Mouse (Mus musculus) forebrain, postnatal 0 days (tissue): ENCODE measurements around the gene Ccdc97. TPM values are rescaled to one million over a fixed set of nuclear protein-coding genes. Genes with fewer than 3 reads are reported as not detected.

Source experiments
- ATAC-seq: fragments of 200-750 bp; cut with Nextera tagmentation; 2 replicates; pipeline ENCODE4 v1.8.0; 2017; ENCODE audit warnings: mild to moderate bottlenecking, moderate library complexity
- DNase-seq: peaks from one replicate; pipeline ENCODE4 v3.0.0-alpha.2; 2015
- H3K27ac ChIP-seq: fragments of 300-500 bp; sonication (generic); 2 replicates; pipeline ENCODE4 v1.5.1; 2014; ENCODE audit warnings: low read depth, mild to moderate bottlenecking, antibody characterized with exemption, low read length, moderate library complexity, mixed read lengths
- H3K27me3 ChIP-seq: fragments of 300-500 bp; sonication (generic); 2 replicates; pipeline ENCODE4 v1.6.1; 2014; ENCODE audit warnings: mild to moderate bottlenecking, low read length, mixed read lengths; ENCODE audit not compliant: insufficient read depth
- H3K36me3 ChIP-seq: fragments of 300-500 bp; sonication (generic); 2 replicates; pipeline ENCODE4 v1.6.1; 2014; ENCODE audit warnings: mild to moderate bottlenecking, moderate library complexity; ENCODE audit not compliant: insufficient read depth
- H3K4me1 ChIP-seq: fragments of 300-500 bp; sonication (generic); 2 replicates; pipeline ENCODE4 v1.6.1; 2014; ENCODE audit warnings: antibody characterized with exemption; ENCODE audit not compliant: insufficient read depth
- H3K4me2 ChIP-seq: fragments of 300-500 bp; sonication (generic); 2 replicates; pipeline ENCODE4 v1.6.1; 2014; ENCODE audit warnings: low read depth, mild to moderate bottlenecking, moderate library complexity
- H3K4me3 ChIP-seq: fragments of 300-500 bp; sonication (generic); 2 replicates; pipeline ENCODE4 v1.5.1; 2014; ENCODE audit warnings: low read depth, low read length, mixed read lengths
- H3K9ac ChIP-seq: fragments of 300-500 bp; sonication (generic); 2 replicates; pipeline ENCODE4 v1.6.1; 2014; ENCODE audit warnings: mild to moderate bottlenecking
- H3K9me3 ChIP-seq: fragments of 300-500 bp; sonication (generic); 2 replicates; pipeline ENCODE4 v1.6.1; 2016; ENCODE audit warnings: low read length
- CTCF ChIP-seq: sonication (generic); IDR thresholded peaks from 2 replicates; pipeline ENCODE4 v1.5.1; 2016; ENCODE audit warnings: antibody characterized with exemption, control low read depth, low read depth
- WGBS: fragments of 180-500 bp; shearing (Covaris S2); extraction: QIAGEN DNeasy Blood & Tissue Kit; methylation state at CpG from one replicate; pipeline ENCODE4 v1.1.7; 2014; 5-methylcytosine and 5-hydroxymethylcytosine counted together
- polyA plus RNA-seq: library from polyadenylated mRNA; unstranded; fragments of >200 nt; fragmentation: Nextera tagmentation; extraction: Ambion mirVana; gene quantifications from 2 replicates; pipeline ENCODE4 v1.2.1, GENCODE M21; 2015
- total RNA-seq: library from RNA; depleted of rRNA; stranded (reverse); fragments of >200 nt; gene quantifications from 2 replicates; pipeline ENCODE4 v1.2.3, GENCODE M21; 2014

Ccdc97 gene
- total and polyA plus RNA-seq, 2 experiments from 2014 or later = 31.7 to 37.6 TPM

DNA sequence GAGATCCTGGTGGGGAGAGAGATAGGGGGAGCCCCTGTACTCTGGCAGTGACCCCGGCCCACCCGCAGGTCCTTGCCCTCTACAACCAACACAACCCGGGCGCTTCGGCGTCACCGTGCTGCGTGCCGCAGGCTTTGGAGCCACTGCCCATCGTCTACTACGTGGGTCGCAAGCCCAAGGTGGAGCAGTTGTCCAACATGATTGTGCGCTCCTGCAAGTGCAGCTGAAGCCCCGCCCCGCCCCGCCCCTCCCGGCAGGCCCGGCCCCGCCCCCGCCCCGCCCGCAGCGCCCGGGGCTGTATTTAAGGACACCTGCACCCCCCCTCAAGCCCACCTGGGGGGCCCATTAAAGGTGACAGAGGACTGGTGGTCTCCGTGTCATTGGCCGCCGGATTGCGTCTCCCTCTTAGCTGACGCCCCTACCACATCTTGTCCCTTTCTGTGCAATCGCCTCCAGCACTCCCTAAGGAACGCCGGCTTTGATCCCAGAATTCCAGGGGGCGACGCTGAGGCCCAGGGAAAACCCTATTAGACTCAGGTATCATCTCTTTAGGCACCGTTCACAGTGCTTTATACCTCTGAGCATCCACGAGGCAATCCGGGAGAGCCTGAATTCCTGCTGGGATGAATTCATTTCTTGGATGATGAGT lies 14.0 kb downstream of the Ccdc97 start:
- peak; percentile 44 for ATAC-seq
- H3K4me3 ChIP-seq = peak overlapping the region; percentile 33
- H3K36me3 ChIP-seq = no peaks in the 10 kb centered on the region
- H3K9me3 ChIP-seq = no peaks in the 10 kb centered on the region
- WGBS = 2% methylated on average over 37 of the region's 37 CpGs
- no peaks in the 10 kb centered on the region for H3K27me3 ChIP-seq
- TF ChIP-seq CTCF = peak; percentile 15; the same call in 1 of the 2 replicates
- H3K27ac ChIP-seq = no peak overlapping the region
- peak overlapping the region; percentile 28 for H3K9ac ChIP-seq
- no peak for DNase-seq
- H3K4me1 ChIP-seq = 0 out of 2 replicates have a peak, but pooled peaks cover 2% of the 10 kb centered on the region
- peak overlapping the region; percentile 76 for H3K4me2 ChIP-seq

DNA sequence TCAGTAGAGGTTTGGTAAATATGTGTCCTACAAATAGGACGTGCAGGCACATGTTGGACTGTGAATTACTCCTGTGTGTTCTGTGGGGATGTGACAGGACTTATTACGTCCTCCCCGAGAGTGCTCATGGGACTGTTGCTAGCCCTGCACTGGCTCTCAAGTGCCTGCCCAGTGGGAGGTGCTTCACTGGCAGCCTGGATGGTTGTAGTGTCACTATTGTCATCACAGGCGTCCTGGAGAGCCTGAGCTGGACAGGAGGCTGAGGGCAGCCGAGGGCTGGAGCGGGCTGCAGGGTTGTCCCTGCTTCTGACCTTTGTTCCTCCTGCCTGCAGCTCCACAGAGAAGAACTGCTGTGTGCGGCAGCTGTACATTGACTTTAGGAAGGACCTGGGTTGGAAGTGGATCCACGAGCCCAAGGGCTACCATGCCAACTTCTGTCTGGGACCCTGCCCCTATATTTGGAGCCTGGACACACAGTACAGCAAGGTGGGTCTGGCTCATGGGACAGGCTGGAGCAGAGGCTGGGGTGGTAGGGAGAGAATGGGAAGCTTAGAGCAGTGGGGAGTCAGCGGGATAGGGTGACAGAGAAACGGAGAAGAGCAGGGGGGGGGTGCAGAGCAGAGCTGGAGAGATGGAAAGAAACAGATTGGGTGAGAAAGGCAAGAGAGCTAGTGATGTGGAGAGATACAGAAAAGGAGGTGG lies 14.9 kb downstream of the Ccdc97 start:
- 18% methylated on average over 10 of the region's 10 CpGs for WGBS
- Histone ChIP-seq H3K36me3 (no peaks in the 10 kb centered on the region), H3K27me3 (no peaks in the 10 kb centered on the region), H3K4me3 (peak overlapping the region; percentile 33; the same call in 1 of the 2 replicates), H3K9ac (no peak overlapping the region), H3K4me2 (peak overlapping the region; percentile 76), H3K4me1 (0 out of 2 replicates have a peak, but pooled peaks cover 2% of the 10 kb centered on the region), H3K27ac (no peak overlapping the region), H3K9me3 (no peaks in the 10 kb centered on the region)
- TF ChIP-seq CTCF = no peak
- ATAC-seq = peak; percentile 25
- DNase-seq = no peak

DNA sequence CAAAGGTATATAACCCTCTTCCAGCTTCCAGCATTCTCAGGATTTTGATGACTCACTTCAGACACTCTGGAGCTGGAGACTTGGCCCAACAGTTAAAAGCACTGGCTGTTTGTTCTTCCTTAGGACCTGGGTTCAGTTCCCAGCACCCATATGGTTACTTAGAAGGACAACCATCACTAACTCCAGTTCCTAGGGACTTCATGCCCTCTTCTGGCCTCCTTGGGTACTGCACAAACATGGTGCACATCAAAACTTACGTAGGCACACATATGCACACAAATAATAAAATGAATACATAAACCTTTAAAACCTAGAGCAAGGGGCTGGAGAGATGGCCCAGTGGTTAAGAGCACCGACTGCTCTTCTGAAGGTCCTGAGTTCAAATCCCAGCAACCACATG lies 16.5 kb downstream of the Ccdc97 start:
- WGBS = 90% methylated on average over 2 of the region's 2 CpGs
- DNase-seq = no peak

DNA sequence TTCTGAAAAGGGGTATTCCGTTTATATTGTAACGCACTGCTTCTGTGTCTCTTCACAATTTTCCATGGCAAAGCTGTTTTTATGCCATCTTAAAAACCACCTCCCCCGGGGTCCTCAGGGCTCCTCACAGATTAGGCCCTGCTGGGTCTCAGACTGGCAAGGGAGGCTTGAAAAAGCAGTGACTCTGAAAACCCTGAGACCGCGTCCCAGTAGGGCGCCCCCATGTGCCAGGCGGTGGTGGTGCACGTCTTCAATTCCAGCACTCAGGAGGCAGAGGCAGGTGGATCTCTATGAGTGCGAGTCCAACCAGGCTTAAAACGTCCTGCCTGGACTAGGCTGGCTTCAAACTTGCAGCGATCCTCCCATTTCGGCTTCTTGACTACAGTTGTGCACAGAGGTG lies 18.2 kb downstream of the Ccdc97 start:
- ATAC-seq = no peak
- Histone ChIP-seq H3K9ac (no peak overlapping the region), H3K36me3 (no peaks in the 10 kb centered on the region), H3K27me3 (no peaks in the 10 kb centered on the region), H3K27ac (no peak overlapping the region), H3K9me3 (no peaks in the 10 kb centered on the region), H3K4me2 (no peak overlapping the region), H3K4me1 (0 out of 2 replicates have a peak, but pooled peaks cover 2% of the 10 kb centered on the region), H3K4me3 (no peak overlapping the region)
- no peak for DNase-seq
- TF ChIP-seq CTCF = no peak
- 75% methylated on average over 12 of the region's 12 CpGs for WGBS

More for the DNA sequence above, 16.5 kb downstream of the Ccdc97 start:
- no peak overlapping the region for H3K4me2 ChIP-seq
- TF ChIP-seq CTCF = peak; percentile 27; the same call in 1 of the 2 replicates
- 0 out of 2 replicates have a peak, but pooled peaks cover 2% of the 10 kb centered on the region for H3K4me1 ChIP-seq
- H3K4me3 ChIP-seq = no peak overlapping the region
- H3K27ac ChIP-seq = no peak overlapping the region
- no peak overlapping the region for H3K9ac ChIP-seq
- no peaks in the 10 kb centered on the region for H3K27me3 ChIP-seq
- no peaks in the 10 kb centered on the region for H3K36me3 ChIP-seq
- no peak for ATAC-seq
- no peaks in the 10 kb centered on the region for H3K9me3 ChIP-seq

DNA sequence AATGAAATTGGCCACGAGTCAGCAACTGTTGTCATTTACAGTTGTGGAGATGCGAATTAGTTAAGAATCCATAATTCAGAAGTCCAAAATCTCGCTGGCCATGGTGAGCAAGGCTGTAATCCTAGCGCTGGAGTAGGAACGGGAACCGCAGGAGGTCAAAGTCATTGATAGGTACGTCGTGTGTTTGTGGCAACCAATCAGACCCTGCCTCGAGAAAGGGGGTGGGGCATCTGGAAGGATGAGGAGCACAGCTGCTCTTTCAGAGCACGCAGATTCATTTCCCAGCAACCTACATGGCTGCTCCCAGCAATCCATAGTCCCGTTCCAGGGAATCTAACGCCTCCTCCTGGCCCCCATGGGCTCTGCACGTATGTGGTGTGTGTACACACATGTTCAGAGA lies 19.0 kb downstream of the Ccdc97 start:
- Histone ChIP-seq H3K4me1 (no peaks in the 10 kb centered on the region), H3K4me3 (no peak overlapping the region), H3K27me3 (no peaks in the 10 kb centered on the region), H3K9me3 (no peaks in the 10 kb centered on the region), H3K4me2 (no peak overlapping the region), H3K9ac (no peak overlapping the region), H3K27ac (no peak overlapping the region), H3K36me3 (no peaks in the 10 kb centered on the region)
- no peak for TF ChIP-seq CTCF
- no peak for DNase-seq
- WGBS = 57% methylated on average over 13 of the region's 13 CpGs
- no peak for ATAC-seq

DNA sequence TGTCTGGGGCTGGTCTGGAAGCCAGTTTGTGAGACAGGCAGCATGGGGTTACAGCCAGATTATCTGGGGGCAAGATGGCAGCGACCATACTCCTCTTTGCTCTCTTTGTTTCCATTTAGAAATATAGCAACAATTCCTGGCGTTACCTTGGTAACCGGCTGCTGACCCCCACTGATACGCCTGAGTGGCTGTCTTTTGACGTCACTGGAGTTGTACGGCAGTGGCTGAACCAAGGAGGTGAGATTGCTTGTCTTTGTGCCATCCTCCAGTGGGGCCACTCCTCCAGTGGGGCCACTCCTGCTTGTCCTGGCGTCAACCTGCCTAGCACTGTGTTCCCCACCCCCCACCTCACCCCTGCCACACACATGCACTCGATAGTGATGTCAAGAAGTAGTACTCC lies 24.8 kb downstream of the Ccdc97 start:
- no peaks in the 10 kb centered on the region for H3K36me3 ChIP-seq
- H3K9ac ChIP-seq = no peak overlapping the region
- no peak for TF ChIP-seq CTCF
- no peak overlapping the region for H3K4me3 ChIP-seq
- no peak overlapping the region for H3K27ac ChIP-seq
- no peak overlapping the region for H3K4me2 ChIP-seq
- ATAC-seq = peak; percentile 55
- no peaks in the 10 kb centered on the region for H3K4me1 ChIP-seq
- 44% methylated on average over 8 of the region's 8 CpGs for WGBS
- no peaks in the 10 kb centered on the region for H3K9me3 ChIP-seq
- peaks cover 20% of the 10 kb centered on the region for H3K27me3 ChIP-seq
- DNase-seq = no peak

DNA sequence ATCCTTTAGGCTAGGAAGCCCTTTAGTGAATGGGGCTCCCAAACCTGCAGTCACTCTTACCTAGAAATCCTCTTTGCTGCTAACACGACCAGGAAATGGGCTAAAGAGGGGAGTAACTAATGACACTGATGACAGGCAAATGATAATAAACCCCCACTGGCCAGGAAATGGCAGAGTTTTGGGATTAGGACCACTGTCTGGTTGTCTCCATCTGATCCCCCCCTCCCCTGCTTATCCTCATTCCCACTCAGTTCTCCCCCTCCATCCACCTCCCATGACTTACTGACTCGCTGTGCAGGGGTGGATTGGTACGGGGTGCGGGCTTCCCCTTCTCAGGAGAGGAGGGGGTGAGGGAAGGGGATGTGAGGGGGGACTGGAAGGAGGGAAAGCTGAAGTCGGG lies 28.8 kb downstream of the Ccdc97 start:
- peaks cover 53% of the 10 kb centered on the region for H3K27me3 ChIP-seq
- 44% methylated on average over 5 of the region's 5 CpGs for WGBS
- ATAC-seq = no peak
- H3K4me1 ChIP-seq = peaks cover 6% of the 10 kb centered on the region; the same call in 1 of the 2 replicates
- H3K4me3 ChIP-seq = no peak overlapping the region
- TF ChIP-seq CTCF = no peak
- H3K27ac ChIP-seq = no peak overlapping the region
- no peak for DNase-seq
- H3K9ac ChIP-seq = no peak overlapping the region
- H3K9me3 ChIP-seq = no peaks in the 10 kb centered on the region
- no peaks in the 10 kb centered on the region for H3K36me3 ChIP-seq
- H3K4me2 ChIP-seq = no peak overlapping the region
